Mouse (Mus musculus): Measurements from ENCODE around the gene Ciapin1.
"Not testable (repeated sequence)": the region's sequence is repeated elsewhere in the genome, so short reads cannot be mapped to it uniquely, and the experiment has no call there.

Ciapin1 gene

GRCm38 (mm10) chr8:94857346-94858173 lies 19.4 kb upstream of the Ciapin1 start, which contains the start of gene Polr2c:
Gene Polr2c, plus strand, starts transcription at chr8:94857450.
- DNase-seq (ENCODE audit: low spot score in 2 of 2) = peak; percentile 83 to 88

GRCm38 (mm10) chr8:94857011-94857345 lies 18.8 kb upstream of the Ciapin1 start:
- no peak for DNase-seq (ENCODE audit: low spot score in 2 of 2)

GRCm38 (mm10) chr8:94854761-94855160 lies 16.6 kb upstream of the Ciapin1 start:
- DNase-seq (ENCODE audit: low spot score in 2 of 2) = not testable (repeated sequence)

DNA sequence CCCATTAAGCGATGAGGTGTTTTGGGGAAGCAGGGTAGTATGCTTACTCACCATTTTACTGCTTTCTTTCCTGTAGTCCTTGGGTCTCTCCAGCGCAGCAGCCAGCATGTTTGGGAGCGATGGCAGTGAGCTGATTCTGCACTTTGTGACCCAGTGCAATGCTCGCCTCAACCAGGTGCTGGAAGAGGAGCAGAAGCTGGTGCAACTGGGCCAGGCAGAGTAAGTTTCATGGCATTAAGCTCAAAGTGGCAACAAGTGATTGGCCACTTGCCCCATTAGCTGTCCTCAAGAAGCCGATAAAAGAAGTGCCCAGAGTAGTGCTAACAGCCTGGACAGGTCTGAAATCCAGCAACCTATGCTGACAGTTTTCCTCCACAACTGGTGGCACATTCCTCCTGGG lies 11.9 kb upstream of the Ciapin1 start:
- no peak for DNase-seq (ENCODE audit: low spot score in 2 of 2)

- DNase-seq (ENCODE audit: low spot score in 2 of 2) = no peak
Measured at GRCm38 (mm10) chr8:94841183-94841582, 3.0 kb upstream of the Ciapin1 start.

GRCm38 (mm10) chr8:94838600-94838999 lies 442 bp upstream of the Ciapin1 start:
- peak in 1 of 2 experiments; percentile 64 for DNase-seq (ENCODE audit: low spot score in 2 of 2)

DNA sequence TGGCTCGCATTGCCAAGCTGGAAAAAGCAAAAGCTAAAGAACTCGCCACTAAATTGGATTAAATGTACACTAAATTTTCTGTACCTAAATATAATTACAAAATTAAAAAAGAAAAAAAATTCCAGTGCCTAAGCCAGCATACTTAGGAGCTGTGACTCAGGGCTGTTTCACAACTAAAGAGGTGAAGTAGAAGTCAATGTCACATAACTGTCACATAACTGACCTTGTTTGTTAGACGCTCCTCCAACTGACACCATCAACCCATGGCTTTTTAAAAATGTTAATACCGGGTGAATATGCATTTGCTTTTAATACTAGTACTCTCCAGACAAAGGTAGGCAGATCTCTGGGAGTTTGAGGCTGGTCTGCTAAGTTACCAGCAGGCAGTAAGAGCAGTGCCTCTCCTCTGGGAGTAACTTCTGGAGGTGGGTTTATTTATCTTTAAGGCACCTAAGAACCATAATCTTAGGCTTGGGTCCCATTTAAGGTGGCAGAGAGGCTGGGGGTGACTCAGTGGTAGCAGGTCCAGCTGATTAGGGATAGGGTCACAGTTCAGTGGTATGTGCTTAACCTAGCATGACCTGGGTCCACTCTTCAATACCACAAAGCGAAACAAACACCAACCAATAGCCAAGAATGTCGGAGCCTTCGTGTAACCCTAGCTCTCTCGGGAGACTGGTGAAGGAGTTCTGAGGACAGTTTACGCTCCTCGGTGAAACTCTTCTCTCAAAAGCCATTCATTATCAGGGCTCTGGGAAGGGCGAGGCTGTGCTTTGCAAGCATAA lies 1.5 kb downstream of the Ciapin1 start:
- no peak for DNase-seq (ENCODE audit: low spot score in 2 of 2)

- DNase-seq (ENCODE audit: low spot score in 2 of 2) = not testable (repeated sequence)
Measured at GRCm38 (mm10) chr8:94835751-94836150, 2.4 kb downstream of the Ciapin1 start.

DNA sequence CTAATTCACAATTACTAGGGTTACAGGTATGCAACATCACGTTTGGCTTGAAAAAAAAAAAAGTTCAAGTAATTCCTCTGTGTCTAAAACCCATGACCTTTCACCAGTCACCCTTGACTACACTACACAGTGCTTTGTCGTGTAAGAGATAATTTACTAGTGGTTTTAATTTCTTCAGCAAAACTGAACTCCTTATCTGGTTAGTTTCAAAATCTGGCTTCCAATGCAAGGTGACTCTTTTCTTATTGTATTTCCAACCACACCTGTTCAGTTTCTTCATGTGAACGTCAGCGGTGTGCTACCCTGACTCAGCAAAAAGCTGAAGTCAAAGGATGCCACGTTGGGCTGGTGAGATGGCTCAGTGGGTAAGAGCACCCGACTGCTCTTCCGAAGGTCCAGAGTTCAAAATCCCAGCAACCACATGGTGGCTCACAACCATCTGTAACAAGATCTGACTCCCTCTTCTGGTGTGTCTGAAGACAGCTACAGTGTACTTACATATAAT lies 4.2 kb downstream of the Ciapin1 start:
- DNase-seq (ENCODE audit: low spot score in 2 of 2) = not testable (repeated sequence)

DNA sequence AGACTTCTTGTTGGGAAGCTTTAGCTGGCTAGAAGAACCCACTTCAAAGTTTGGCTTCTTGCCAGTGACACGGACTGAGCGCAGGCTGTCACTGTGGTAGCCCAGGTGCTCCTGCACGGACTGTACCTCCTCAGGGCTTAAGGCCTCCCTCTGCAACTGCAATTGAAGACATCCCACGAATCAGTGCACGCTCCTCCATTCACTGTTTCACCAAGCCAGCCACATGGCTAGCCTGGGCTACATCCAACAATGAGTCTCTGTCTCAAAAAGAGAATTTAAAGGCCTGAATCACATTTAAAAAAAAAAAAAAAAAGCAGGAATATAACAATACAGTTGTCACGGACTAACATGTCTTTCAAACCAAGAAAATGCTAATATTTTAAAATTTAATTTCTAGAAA lies 9.9 kb downstream of the Ciapin1 start:
- DNase-seq (ENCODE audit: low spot score in 2 of 2) = no peak

GRCm38 (mm10) chr8:94826210-94826609 lies 11.9 kb downstream of the Ciapin1 start:
- DNase-seq (ENCODE audit: low spot score in 2 of 2) = no peak

- DNase-seq (ENCODE audit: low spot score in 2 of 2) = no peak
Measured at GRCm38 (mm10) chr8:94825170-94825569, 13.0 kb downstream of the Ciapin1 start.

GRCm38 (mm10) chr8:94822637-94823560 lies 15.3 kb downstream of the Ciapin1 start:
- no peak for DNase-seq (ENCODE audit: low spot score in 2 of 2)

GRCm38 (mm10) chr8:94821381-94821780 lies 16.8 kb downstream of the Ciapin1 start:
- no peak for DNase-seq (ENCODE audit: low spot score in 2 of 2)

- no peak for DNase-seq (ENCODE audit: low spot score in 2 of 2)
Measured at GRCm38 (mm10) chr8:94820553-94820952, 17.6 kb downstream of the Ciapin1 start.

DNA sequence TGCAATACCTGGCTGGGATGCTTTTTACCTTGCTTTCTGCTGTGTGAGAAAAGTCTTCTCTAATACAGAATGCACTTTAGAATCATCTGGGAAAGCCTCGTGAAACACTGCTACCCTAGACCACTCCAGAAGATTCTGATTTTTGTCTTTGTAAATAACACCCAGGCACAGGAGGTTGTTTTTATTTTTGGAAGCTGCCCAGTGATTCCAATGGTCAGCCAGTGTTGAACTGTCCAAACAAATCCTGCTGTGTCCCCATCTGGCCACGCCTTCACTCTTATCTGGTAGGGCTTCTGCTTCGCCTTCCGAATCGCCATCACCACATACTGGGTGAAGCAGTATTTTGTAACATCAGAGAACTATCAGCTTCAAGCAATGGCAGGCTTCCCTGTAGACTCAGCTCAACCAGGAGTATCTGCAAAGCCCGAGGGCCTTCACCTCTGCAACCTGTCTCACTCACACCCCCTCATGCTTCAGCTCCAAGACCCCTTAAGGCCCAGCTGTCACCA lies 18.4 kb downstream of the Ciapin1 start:
- no peak for DNase-seq (ENCODE audit: low spot score in 2 of 2)

- DNase-seq (ENCODE audit: low spot score in 2 of 2) = no peak
Measured at GRCm38 (mm10) chr8:94817933-94818332, 20.2 kb downstream of the Ciapin1 start.

DNA sequence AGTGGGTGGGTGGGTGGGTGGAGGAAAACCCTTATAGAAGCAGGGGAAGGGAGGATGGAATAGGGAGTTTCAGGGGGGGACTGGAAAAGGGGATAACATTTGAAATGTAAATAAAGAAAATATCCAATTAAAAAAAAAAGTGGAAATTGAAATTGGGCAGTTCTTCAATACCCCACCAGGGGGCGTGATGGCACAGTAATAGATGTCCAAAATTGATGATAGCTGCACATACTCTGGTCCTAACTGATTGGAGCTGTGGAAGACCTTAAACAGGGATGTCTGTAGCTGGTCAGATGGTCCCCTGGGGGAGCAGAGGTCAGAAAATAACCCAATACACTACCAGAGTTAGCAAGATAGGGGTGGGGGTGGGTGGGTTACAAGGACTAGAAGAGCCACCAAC lies 23.6 kb downstream of the Ciapin1 start:
- DNase-seq (ENCODE audit: low spot score in 2 of 2) = no peak

- peak; percentile 92 to 96 for DNase-seq (ENCODE audit: low spot score in 2 of 2)
Measured at GRCm38 (mm10) chr8:94812645-94813098, 25.5 kb downstream of the Ciapin1 start.

GRCm38 (mm10) chr8:94811654-94812053 lies 26.5 kb downstream of the Ciapin1 start:
- DNase-seq (ENCODE audit: low spot score in 2 of 2) = no peak

DNA sequence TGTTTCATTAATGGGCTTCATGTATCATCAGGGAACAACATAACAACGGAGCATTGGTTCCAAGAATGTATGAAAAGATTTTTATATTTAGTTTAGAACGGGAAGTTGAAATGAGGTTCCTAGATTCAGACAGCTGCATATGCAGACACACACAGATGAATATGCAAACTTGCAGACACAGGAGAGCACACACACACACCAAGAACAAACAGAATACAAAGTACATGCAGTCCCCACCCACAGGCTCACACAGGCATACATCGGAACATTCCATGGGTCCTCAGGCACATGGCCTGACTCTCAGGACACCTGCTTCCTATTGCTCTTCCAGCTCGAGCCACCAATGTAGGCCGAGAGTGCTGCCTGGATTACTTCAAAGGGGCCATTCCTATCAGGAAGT lies 27.3 kb downstream of the Ciapin1 start:
- DNase-seq (ENCODE audit: low spot score in 2 of 2) = no peak

Measured in frontal cortex, postnatal 25 days (tissue).